Mouse (Mus musculus) adrenal gland, postnatal 10 days (tissue): ENCODE measurements around the gene Srp54c. TPM values are rescaled to one million over a fixed set of nuclear protein-coding genes. Genes with fewer than 3 reads are reported as not detected.
"Not testable (repeated sequence)": the region's sequence is repeated elsewhere in the genome, so short reads cannot be mapped to it uniquely, and the experiment has no call there.

Experiments used
- DNase-seq: peaks from one replicate; pipeline ENCODE4 v3.0.0; 2021; ENCODE audit warnings: mixed read lengths
- long read RNA-seq, 2 experiments: library from polyadenylated mRNA; stranded (forward); transcript quantifications; one replicate each; pipeline ENCODE4 v2.0.0; 2021
- total RNA-seq, 2 experiments: library from RNA; stranded (reverse); gene quantifications; 2 replicates each; pipeline ENCODE4 v1.2.3; 2021

Srp54c gene
- 10 to 100 TPM; 33.4 to 40.0 TPM for total RNA-seq
- long read RNA-seq, experiment 1, transcript Srp54c-202 (16 exons, 3,642 nt): major isoform, 44 of 58 reads
- long read RNA-seq, experiment 1, partial matches to known transcripts: 4 of 58 reads
- long read RNA-seq, experiment 1, other reads (novel, unspliced or antisense): 10 of 58 reads
- long read RNA-seq, experiment 2, transcript Srp54c-202 (16 exons, 3,642 nt): major isoform, 18 of 24 reads
- long read RNA-seq, experiment 2, partial matches to known transcripts: 1 of 24 reads
- long read RNA-seq, experiment 2, other reads (novel, unspliced or antisense): 5 of 24 reads

DNA sequence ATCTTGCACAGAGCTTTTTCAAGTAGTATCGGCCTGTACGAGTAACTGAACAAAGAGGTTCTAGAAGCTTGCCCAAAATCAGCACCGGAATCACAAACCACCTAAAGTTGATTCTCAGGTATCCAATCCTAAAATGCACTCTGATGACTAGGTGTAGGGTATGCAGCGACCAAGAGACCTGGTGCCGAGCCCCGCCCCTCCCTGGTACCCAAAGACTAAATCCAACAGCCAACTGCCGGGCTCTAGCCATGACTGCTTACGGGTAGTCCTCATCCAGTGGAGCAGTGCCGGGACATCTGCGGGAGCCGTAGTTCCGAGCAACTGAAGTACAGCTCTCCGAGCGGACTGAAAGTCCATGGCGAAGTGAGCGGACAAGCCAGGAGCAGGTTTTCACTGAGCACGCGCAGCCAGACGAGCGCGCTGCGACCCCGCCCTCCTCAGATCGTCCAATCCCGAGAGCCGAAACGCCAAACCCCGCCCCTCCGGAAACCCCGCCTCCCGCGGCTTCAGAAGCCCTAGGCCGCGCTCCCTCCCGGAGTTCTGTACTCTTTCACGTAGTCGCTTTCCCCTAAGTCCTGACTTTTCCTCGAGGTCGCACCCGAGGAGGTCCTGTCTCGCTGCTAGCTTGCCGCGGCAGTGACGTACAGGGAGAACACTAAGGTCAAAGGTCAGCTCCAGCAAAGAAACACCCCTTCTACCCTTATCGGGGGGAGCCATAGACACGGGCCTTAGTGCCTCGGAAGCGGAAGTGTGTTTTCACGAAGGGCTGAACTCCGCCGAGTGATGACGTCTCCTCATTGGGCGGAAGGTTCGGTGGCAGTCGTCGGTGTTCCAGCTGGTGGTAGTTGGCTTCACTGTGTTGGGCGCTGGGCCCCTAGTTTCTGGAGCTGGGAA, at the start of gene Srp54c:
Gene Srp54c (plus strand): TSS at position 543 of the 894 bp plus-strand sequence.
- not testable (repeated sequence) for DNase-seq

- not testable (repeated sequence) for DNase-seq
These were observed 42.3 kb upstream of the Srp54c start for GRCm38 (mm10) chr12:55187686-55188085.

DNA sequence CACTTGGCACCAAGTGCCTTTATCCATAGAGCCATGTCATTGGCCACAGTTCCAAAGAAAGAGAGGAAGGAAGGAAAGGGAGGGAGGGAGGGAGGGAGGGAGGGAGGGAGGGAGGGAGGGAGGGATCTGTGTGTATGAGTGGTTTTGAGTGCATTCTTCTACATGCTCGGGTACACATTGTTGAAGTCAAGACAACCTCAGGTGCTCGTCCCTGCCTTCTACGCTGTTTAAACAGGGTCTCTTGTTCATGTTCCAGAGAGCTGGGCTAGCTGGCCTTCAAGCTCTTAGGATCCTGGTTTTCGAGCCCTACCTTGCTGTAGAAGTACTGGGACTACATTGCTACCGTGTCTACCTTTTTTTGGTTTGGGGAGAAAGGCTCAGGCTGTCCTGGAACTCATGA, 40.8 kb upstream of the Srp54c start:
- DNase-seq: not testable (repeated sequence)

GRCm38 (mm10) chr12:55199306-55199705, 30.7 kb upstream of the Srp54c start, which contains the start of gene 1700047I17Rik2:
Gene 1700047I17Rik2, plus strand, starts transcription at chr12:55199592.
- not testable (repeated sequence) for DNase-seq

- not testable (repeated sequence) for DNase-seq
These were observed 30.2 kb upstream of the Srp54c start for GRCm38 (mm10) chr12:55199799-55200198.

DNA sequence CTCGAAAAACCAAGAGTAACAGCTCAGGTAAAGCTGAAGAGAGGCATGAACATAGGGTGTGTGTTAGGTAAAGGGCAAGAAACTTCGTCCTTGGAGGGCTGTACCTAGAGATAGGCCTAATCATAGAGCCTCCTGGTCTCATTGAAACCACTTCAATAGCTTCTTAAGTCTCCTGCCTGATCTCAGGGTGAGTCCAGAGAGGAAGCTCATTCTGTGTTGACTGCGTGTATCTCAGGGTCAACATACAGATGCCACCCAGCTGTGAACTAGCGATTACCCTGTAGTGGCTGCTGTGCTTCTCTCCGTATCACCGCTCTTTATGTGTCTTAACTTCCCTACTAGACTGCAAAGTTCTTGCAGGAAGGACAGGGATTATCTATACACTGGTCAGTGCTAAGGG, 17.0 kb upstream of the Srp54c start:
- not testable (repeated sequence) for DNase-seq

DNA sequence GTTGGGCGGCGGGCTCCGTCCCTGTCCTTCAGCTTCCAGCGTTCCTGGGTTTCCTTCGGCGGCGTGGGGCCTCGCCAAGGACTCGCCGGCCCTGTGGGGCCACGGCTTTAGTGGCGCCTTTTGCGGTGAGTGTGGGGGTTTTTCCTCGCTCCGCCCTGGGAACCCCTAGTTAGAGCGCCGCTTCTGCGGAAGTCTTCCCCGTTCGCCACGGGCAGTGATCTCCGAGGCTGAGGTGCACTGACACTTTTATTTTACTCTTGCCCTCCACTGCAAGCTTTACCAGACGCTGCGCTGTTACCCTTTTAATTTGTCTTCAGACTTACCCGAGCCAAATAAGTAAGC, 523 bp downstream of the Srp54c start:
- not testable (repeated sequence) for DNase-seq

DNA sequence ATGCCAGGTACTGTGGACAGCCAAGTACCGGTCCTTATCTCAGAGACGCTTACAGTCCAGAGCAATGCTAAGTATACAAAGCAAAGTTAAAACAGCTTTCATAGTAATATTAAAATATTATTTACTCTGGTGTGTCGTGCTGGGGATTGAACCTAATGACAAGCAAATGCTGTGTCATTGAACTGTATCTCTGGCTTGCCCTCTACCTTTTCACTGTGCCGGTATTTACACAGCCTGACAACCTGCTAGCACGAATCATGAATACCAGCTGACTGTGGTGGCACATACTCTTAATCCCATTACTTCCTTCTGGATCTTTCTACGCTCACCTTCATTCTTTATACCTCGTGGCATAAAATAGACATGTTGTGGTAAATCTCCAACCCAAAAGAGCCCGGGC, 12.3 kb downstream of the Srp54c start:
- not testable (repeated sequence) for DNase-seq

DNA sequence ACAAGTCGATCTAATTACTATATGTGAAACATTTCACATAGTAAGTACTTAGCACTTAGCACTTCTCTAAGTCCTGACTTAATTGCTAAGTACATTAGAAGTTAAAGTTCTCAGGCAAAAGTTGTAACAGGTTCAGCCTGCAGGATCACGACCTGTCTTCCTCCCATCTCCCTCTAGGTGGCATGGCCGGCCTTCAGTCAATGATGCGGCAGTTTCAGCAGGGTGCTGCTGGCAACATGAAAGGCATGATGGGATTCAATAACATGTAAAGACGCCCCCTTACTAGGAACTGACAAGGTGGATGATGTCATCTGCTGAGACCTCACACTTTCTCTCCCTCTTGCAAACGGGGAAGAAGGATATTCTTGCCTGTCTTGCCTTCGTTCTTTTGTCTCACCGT, 32.0 kb downstream of the Srp54c start:
- DNase-seq: not testable (repeated sequence)

DNA sequence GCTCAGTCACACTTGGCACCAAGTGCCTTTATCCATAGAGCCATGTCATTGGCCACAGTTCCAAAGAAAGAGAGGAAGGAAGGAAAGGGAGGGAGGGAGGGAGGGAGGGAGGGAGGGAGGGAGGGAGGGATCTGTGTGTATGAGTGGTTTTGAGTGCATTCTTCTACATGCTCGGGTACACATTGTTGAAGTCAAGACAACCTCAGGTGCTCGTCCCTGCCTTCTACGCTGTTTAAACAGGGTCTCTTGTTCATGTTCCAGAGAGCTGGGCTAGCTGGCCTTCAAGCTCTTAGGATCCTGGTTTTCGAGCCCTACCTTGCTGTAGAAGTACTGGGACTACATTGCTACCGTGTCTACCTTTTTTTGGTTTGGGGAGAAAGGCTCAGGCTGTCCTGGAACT, 33.4 kb downstream of the Srp54c start:
- not testable (repeated sequence) for DNase-seq

DNA sequence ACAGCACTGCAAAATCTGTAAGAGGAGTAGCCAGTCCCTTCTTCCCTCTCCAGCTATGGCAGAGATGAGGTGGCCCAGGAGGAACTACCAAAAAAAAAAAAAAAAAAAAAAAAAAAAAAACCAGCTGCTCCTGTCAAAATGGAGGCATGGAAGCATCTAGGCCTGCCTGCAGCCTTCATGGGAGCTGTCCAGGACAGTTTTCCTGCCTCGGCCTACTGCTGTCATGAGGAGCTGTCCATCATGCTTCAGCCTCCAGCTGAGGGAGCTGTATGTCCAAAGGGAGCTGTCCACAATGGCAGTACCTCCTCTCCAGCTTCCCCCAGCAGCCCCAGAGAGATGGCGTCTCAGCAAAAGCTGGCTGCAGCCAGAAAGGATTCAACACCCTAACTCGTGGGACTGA, 42.3 kb downstream of the Srp54c start:
- DNase-seq: no peak

- DNase-seq: not testable (repeated sequence)
These were observed 47.6 kb downstream of the Srp54c start for GRCm38 (mm10) chr12:55277583-55277982.

GRCm38 (mm10) chr12:55298112-55298511, 68.1 kb downstream of the Srp54c start:
- no peak for DNase-seq

DNA sequence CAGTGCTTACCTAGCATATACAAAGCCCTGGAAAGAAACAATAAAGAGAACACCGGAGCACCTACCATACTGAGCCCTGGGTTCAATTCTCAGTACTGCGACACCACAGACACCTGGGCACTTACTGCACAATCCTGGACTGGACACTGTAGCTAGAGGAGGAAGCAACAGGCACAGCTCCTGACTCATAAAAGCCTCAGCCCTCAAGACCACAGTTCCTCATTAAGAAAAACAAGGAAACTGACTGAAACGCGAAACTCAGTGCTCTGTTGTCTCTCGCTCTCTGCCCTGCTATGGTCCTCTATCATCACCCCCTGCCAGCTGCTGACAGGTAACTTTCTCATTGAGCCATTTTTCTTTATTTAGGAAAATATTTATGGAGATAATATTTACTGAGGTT, 69.4 kb downstream of the Srp54c start, which contains the start of gene 1110008L16Rik:
Gene 1110008L16Rik (plus strand): TSS at position 242 of the 400 bp plus-strand sequence.
- DNase-seq: no peak

DNA sequence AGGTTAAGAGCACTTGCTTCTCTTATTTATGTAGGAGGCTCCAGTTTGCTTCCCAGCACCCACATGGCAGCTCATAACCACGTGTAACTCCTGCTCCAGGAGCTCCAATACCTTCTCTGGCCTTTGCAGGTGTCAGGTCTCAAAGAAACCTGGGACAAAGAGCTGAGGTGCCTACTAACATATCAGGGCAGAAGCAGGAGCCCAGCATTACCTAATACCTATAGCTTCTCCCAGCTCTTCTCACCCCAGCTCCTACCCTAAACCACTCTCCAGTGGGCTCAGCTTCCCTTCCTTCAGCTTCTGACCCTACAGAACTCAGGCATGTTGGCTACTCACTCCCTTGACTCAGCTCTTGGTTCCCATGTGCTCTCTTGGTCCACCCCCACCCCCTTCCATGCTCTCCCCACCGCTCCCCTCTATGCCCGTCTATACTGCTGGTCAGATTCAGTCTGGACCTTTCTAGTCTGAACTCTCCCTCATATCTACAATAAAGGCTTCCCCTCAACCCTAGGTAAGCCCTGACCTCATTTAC, 70.9 kb downstream of the Srp54c start:
- no peak for DNase-seq

DNA sequence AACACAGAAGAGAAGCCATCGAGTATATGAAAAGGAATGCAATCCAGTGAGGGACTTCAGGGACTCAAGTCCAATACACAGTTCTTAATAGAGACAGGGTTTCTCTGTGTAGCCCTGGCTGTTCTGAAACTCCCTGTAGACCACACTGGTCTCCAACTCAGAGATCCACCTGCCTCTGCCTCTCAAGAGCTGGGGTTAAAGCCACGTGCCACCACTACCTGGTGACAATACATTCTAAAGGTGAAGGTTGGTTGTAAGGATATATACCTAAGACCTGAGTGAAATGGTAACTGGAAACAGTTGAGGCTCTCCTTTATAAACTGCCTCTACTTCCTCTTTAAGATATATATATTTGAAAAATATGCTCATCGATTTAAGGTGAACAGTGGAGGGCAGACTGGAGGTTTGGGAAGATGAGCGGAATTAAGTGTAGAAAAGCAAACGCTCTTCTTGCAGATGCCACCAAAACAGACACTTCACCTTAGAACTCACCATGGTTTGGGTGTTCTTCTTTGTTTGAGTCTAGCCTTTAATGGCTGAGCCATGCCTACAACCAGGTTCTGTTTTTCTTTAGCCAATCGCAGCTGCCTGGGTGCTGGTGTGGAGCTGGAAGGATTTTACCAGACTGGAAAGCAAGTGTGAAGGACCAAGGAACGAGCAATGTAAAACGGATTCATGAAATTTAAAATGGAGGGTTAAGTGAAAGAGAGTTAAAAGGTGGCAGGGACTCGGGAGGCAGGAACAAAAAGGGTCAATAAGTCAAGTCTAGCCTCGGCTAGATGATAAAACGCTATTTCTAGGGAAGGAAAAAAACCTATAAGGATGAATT, 71.7 kb downstream of the Srp54c start:
- DNase-seq: peak; percentile 20

GRCm38 (mm10) chr12:55302485-55303441, 72.8 kb downstream of the Srp54c start, which contains the start of gene Ppp2r3c:
Gene Ppp2r3c, minus strand, starts transcription at chr12:55302998.
- DNase-seq: peak; percentile 91

DNA sequence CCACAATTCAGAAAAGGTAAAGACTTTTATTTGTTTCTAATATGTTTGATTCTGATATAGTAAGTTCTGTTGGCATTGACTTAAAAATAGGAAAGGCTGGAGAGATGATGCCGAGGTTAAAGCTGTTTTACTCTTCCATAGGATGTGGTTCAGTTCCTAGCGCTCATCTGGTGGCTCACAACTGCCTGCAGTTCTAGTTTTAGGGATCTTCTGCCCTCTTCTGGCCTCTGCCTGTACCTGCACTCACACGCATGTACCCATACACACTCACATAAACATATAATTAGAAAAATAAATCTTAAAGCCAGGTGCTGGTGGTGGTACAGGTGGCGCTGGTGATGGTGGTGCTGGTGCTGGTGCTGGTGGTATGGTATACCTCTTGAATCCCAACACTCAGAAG, 76.4 kb downstream of the Srp54c start:
- no peak for DNase-seq

- DNase-seq: no peak
These were observed 77.6 kb downstream of the Srp54c start for GRCm38 (mm10) chr12:55307566-55307965.

DNA sequence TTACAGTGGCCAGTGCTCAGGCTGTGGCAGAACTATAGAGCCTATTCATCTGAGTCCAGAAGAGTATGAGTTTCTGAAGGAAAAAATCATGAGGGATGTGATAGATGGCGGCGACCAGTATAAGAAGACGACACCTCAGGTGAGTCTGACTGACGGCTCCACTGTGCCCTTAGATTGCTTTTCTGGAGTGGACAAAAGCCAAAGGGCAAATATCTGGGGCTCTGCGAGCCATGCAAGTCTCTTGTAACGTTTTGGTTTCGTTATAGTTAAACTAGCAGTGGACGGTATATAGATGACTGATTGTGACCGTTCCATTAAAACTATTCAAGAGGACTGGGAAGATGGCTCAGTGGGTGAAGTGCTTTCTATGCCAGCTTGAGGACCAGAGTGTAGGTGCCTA, 78.8 kb downstream of the Srp54c start:
- no peak for DNase-seq

DNA sequence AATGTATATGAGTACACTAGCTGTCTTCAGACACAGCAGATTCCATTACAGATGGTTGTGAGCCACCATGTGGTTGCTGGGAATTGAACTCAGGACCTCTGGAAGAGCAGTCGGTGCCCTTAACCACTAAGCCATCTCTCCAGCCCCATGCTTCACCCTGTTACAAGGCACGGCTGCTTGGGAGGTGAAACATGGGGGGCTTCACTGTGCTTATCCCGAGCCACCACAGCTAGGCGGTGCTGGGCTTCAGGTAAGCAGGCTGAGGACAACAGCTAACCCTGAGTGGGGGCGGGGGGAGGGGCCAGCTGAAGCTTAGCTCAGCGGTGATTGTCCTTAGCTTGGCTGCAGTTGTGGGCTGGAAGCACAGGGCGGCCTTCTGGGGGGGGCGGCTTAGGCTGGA, 79.5 kb downstream of the Srp54c start:
- DNase-seq: no peak
